Mouse (Mus musculus): ENCODE data around the gene Spp1.

DNA sequence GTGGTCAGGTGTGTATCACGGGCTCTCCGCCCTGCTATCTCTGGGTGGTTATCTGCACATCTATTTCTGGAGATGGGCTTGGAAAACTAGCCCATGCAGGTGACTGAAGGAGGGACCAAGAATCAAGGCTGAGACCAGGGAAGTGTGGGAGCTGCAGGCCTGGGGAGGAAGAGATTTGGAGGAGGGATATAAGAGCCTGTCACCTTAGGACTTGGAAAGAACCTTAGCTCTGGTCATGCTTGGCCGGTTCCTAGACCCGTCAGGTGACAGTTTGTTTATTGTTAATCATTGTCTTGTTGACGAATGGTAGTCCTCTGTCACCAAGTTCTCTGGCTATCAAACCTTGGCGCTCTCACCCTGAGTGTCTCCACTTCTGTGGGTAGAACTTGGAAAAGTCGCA lies 45.4 kb downstream of the Spp1 start:
- TF ChIP-seq POLR2A (IDR thresholded peaks at IDR 0.05; ENCODE audit: borderline replicate concordance, extremely low read depth, low read depth, low read length), result no peak
- no peak for TF ChIP-seq CTCF (IDR thresholded peaks at IDR 0.05; ENCODE audit: insufficient read depth, low read length)
